Mouse (Mus musculus): Measurements from ENCODE around the gene Clptm1. TPM values are rescaled to one million over a fixed set of nuclear protein-coding genes. Genes with fewer than 3 reads are reported as not detected.
A peak's percentile ranks its signal among the peaks of the same experiment; 100 is the strongest.

The Clptm1 gene
- total RNA-seq, 1 experiment from 2014 or later = 42.6 TPM

GRCm38 (mm10) chr7:19673083-19673699 lies 8.4 kb upstream of the Clptm1 start:
- no peak for ATAC-seq (replicated peaks; ENCODE audit: insufficient number of reproducible peaks, low FRiP score, low TSS enrichment, poor library complexity, severe bottlenecking)

GRCm38 (mm10) chr7:19671511-19671910 lies 6.7 kb upstream of the Clptm1 start:
- ATAC-seq (replicated peaks; ENCODE audit: insufficient number of reproducible peaks, low FRiP score, low TSS enrichment, poor library complexity, severe bottlenecking) = no peak

- peak; percentile 71 for ATAC-seq (replicated peaks; ENCODE audit: insufficient number of reproducible peaks, low FRiP score, low TSS enrichment, poor library complexity, severe bottlenecking)
These were observed 4.3 kb upstream of the Clptm1 start for GRCm38 (mm10) chr7:19668947-19669721.

- ATAC-seq (replicated peaks; ENCODE audit: insufficient number of reproducible peaks, low FRiP score, low TSS enrichment, poor library complexity, severe bottlenecking) = peak; percentile 30; the same call in 1 of the 2 replicates
These were observed 2.6 kb upstream of the Clptm1 start for GRCm38 (mm10) chr7:19667434-19667833.

- no peak for ATAC-seq (replicated peaks; ENCODE audit: insufficient number of reproducible peaks, low FRiP score, low TSS enrichment, poor library complexity, severe bottlenecking)
These were observed 1.9 kb upstream of the Clptm1 start for GRCm38 (mm10) chr7:19666750-19667149.

GRCm38 (mm10) chr7:19664455-19664954 lies 328 bp downstream of the Clptm1 start:
- no peak for ATAC-seq (replicated peaks; ENCODE audit: insufficient number of reproducible peaks, low FRiP score, low TSS enrichment, poor library complexity, severe bottlenecking)

GRCm38 (mm10) chr7:19663940-19664339 lies 893 bp downstream of the Clptm1 start:
- no peak for ATAC-seq (replicated peaks; ENCODE audit: insufficient number of reproducible peaks, low FRiP score, low TSS enrichment, poor library complexity, severe bottlenecking)

- ATAC-seq (replicated peaks; ENCODE audit: insufficient number of reproducible peaks, low FRiP score, low TSS enrichment, poor library complexity, severe bottlenecking) = no peak
These were observed 12.2 kb downstream of the Clptm1 start for GRCm38 (mm10) chr7:19652614-19653013.

GRCm38 (mm10) chr7:19651063-19651786 lies 13.6 kb downstream of the Clptm1 start:
- ATAC-seq (replicated peaks; ENCODE audit: insufficient number of reproducible peaks, low FRiP score, low TSS enrichment, poor library complexity, severe bottlenecking) = no peak

GRCm38 (mm10) chr7:19641223-19641622 lies 23.6 kb downstream of the Clptm1 start:
- ATAC-seq (replicated peaks; ENCODE audit: insufficient number of reproducible peaks, low FRiP score, low TSS enrichment, poor library complexity, severe bottlenecking) = no peak

- no peak for ATAC-seq (replicated peaks; ENCODE audit: insufficient number of reproducible peaks, low FRiP score, low TSS enrichment, poor library complexity, severe bottlenecking)
These were observed 29.6 kb downstream of the Clptm1 start for GRCm38 (mm10) chr7:19635074-19635827.

GRCm38 (mm10) chr7:19634591-19634990 lies 30.2 kb downstream of the Clptm1 start:
- ATAC-seq (replicated peaks; ENCODE audit: insufficient number of reproducible peaks, low FRiP score, low TSS enrichment, poor library complexity, severe bottlenecking) = no peak

- no peak for ATAC-seq (replicated peaks; ENCODE audit: insufficient number of reproducible peaks, low FRiP score, low TSS enrichment, poor library complexity, severe bottlenecking)
These were observed 31.0 kb downstream of the Clptm1 start for GRCm38 (mm10) chr7:19633855-19634254.

- no peak for ATAC-seq (replicated peaks; ENCODE audit: insufficient number of reproducible peaks, low FRiP score, low TSS enrichment, poor library complexity, severe bottlenecking)
These were observed 31.6 kb downstream of the Clptm1 start for GRCm38 (mm10) chr7:19633197-19633596.

- ATAC-seq (replicated peaks; ENCODE audit: insufficient number of reproducible peaks, low FRiP score, low TSS enrichment, poor library complexity, severe bottlenecking) = no peak
These were observed 32.1 kb downstream of the Clptm1 start for GRCm38 (mm10) chr7:19632720-19633119.

GRCm38 (mm10) chr7:19632275-19632674 lies 32.6 kb downstream of the Clptm1 start:
- ATAC-seq (replicated peaks; ENCODE audit: insufficient number of reproducible peaks, low FRiP score, low TSS enrichment, poor library complexity, severe bottlenecking) = no peak

GRCm38 (mm10) chr7:19629361-19629734 lies 35.5 kb downstream of the Clptm1 start, which contains the start of gene Relb:
Relb (minus strand) TSS chr7:19629438.
- peak; percentile 13; the same call in 1 of the 2 replicates for ATAC-seq (replicated peaks; ENCODE audit: insufficient number of reproducible peaks, low FRiP score, low TSS enrichment, poor library complexity, severe bottlenecking)

GRCm38 (mm10) chr7:19628536-19629360 lies 36.1 kb downstream of the Clptm1 start:
- peak; percentile 86 for ATAC-seq (replicated peaks; ENCODE audit: insufficient number of reproducible peaks, low FRiP score, low TSS enrichment, poor library complexity, severe bottlenecking)
